Mouse (Mus musculus) heart, embryonic 10.5 days (tissue): ENCODE results near the gene Hoxc10. TPM values are rescaled to one million over a fixed set of nuclear protein-coding genes. Genes with fewer than 3 reads are reported as not detected.

Source experiments
- DNase-seq: peaks from one replicate; pipeline ENCODE4 v3.0.0-alpha.2; 2017; ENCODE audit warnings: low spot score
- H3K27ac ChIP-seq: fragments of 300-500 bp; sonication (generic); 2 replicates; pipeline ENCODE4 v1.5.1; 2016; ENCODE audit warnings: mild to moderate bottlenecking
- H3K27me3 ChIP-seq: fragments of 300-500 bp; sonication (generic); 2 replicates; pipeline ENCODE4 v1.6.1; 2016; ENCODE audit warnings: mild to moderate bottlenecking; ENCODE audit not compliant: poor library complexity, insufficient read depth, severe bottlenecking
- H3K36me3 ChIP-seq: fragments of 300-500 bp; sonication (generic); 2 replicates; pipeline ENCODE4 v1.6.1; 2016; ENCODE audit warnings: mild to moderate bottlenecking, moderate library complexity
- H3K4me1 ChIP-seq: fragments of 300-500 bp; sonication (generic); 2 replicates; pipeline ENCODE4 v1.6.1; 2016; ENCODE audit warnings: mild to moderate bottlenecking
- H3K4me3 ChIP-seq: fragments of 300-500 bp; sonication (generic); 2 replicates; pipeline ENCODE4 v1.5.1; 2016; ENCODE audit warnings: mild to moderate bottlenecking, moderate library complexity
- H3K9me3 ChIP-seq: fragments of 300-500 bp; sonication (generic); 2 replicates; pipeline ENCODE4 v1.6.1; 2016; ENCODE audit warnings: mild to moderate bottlenecking, moderate library complexity
- WGBS: fragments of 180-500 bp; shearing (Covaris S2); methylation state at CpG from one replicate; pipeline ENCODE4 v1.1.7; 2016; 5-methylcytosine and 5-hydroxymethylcytosine counted together
- polyA plus RNA-seq: library from polyadenylated mRNA; unstranded; fragments of >200 nt; fragmentation: Nextera tagmentation; extraction: Ambion mirVana; gene quantifications from 2 replicates; pipeline ENCODE4 v1.2.1, GENCODE M21; 2016

The Hoxc10 gene
- polyA plus RNA-seq, 1 experiment from 2014 or later = 0.62 TPM

- 3% methylated on average over 26 of the region's 26 CpGs for WGBS
Measured at GRCm38 (mm10) chr15:102965003-102965891, 1.3 kb upstream of the Hoxc10 start.

GRCm38 (mm10) chr15:102965892-102966775, 462 bp upstream of the Hoxc10 start:
- DNase-seq = no peak
- 2% methylated on average over 30 of the region's 30 CpGs for WGBS
- Histone ChIP-seq H3K36me3 (no peaks in the 10 kb centered on the region), H3K27ac (no peak overlapping the region), H3K4me3 (peak overlapping the region; percentile 43), H3K9me3 (no peaks in the 10 kb centered on the region), H3K4me1 (no peaks in the 10 kb centered on the region; the same call in 1 of the 2 replicates), H3K27me3 (peaks cover 100% of the 10 kb centered on the region)

More at GRCm38 (mm10) chr15:102965003-102965891, 1.3 kb upstream of the Hoxc10 start:
- DNase-seq = no peak
- H3K27me3 ChIP-seq = peaks cover 100% of the 10 kb centered on the region
- no peaks in the 10 kb centered on the region for H3K9me3 ChIP-seq
- no peaks in the 10 kb centered on the region for H3K36me3 ChIP-seq
- H3K4me3 ChIP-seq = no peak overlapping the region
- no peak overlapping the region for H3K27ac ChIP-seq
- no peaks in the 10 kb centered on the region; the same call in 1 of the 2 replicates for H3K4me1 ChIP-seq

GRCm38 (mm10) chr15:102967312-102967510, 615 bp downstream of the Hoxc10 start, which contains the start of gene Hoxc5:
Gene Hoxc5, plus strand, starts transcription at chr15:102967443.
- no peak for DNase-seq
- peak within 1 kb of the TSS; percentile 43 for H3K4me3 ChIP-seq
- 7% methylated on average over 12 of the region's 12 CpGs for WGBS
- no peaks in the 10 kb centered on the region; the same call in 1 of the 2 replicates for H3K4me1 ChIP-seq
- H3K36me3 ChIP-seq = no peaks in the 10 kb centered on the region
- peaks cover 100% of the 10 kb centered on the region for H3K27me3 ChIP-seq
- no peak within 1 kb of the TSS for H3K27ac ChIP-seq
- H3K9me3 ChIP-seq = no peaks in the 10 kb centered on the region

GRCm38 (mm10) chr15:102967511-102968397, 1.2 kb downstream of the Hoxc10 start:
- no peaks in the 10 kb centered on the region; the same call in 1 of the 2 replicates for H3K4me1 ChIP-seq
- DNase-seq = no peak
- no peak overlapping the region for H3K4me3 ChIP-seq
- H3K27ac ChIP-seq = no peak overlapping the region
- H3K27me3 ChIP-seq = peaks cover 100% of the 10 kb centered on the region
- WGBS = 1% methylated on average over 34 of the region's 34 CpGs
- no peaks in the 10 kb centered on the region for H3K36me3 ChIP-seq
- no peaks in the 10 kb centered on the region for H3K9me3 ChIP-seq

GRCm38 (mm10) chr15:102969296-102969695, 2.7 kb downstream of the Hoxc10 start:
- 24% methylated on average over 1 of the region's 1 CpGs for WGBS
- Histone ChIP-seq H3K36me3 (no peaks in the 10 kb centered on the region), H3K27me3 (peaks cover 100% of the 10 kb centered on the region), H3K4me3 (no peak overlapping the region), H3K27ac (no peak overlapping the region), H3K9me3 (no peaks in the 10 kb centered on the region), H3K4me1 (no peaks in the 10 kb centered on the region; the same call in 1 of the 2 replicates)
- DNase-seq = no peak

GRCm38 (mm10) chr15:102970740-102971139, 4.1 kb downstream of the Hoxc10 start:
- no peak for DNase-seq
- Histone ChIP-seq H3K27me3 (peaks cover 100% of the 10 kb centered on the region), H3K4me1 (no peaks in the 10 kb centered on the region; the same call in 1 of the 2 replicates), H3K27ac (no peak overlapping the region), H3K4me3 (no peak overlapping the region), H3K36me3 (no peaks in the 10 kb centered on the region), H3K9me3 (no peaks in the 10 kb centered on the region)
- 2% methylated on average over 12 of the region's 12 CpGs for WGBS

- no peak overlapping the region for H3K27ac ChIP-seq
Measured at GRCm38 (mm10) chr15:102972254-102972653, 5.7 kb downstream of the Hoxc10 start.

GRCm38 (mm10) chr15:102972753-102973152, 6.2 kb downstream of the Hoxc10 start:
- Histone ChIP-seq H3K4me3 (no peak overlapping the region), H3K27me3 (peaks cover 100% of the 10 kb centered on the region), H3K4me1 (peaks cover 9% of the 10 kb centered on the region), H3K36me3 (no peaks in the 10 kb centered on the region), H3K9me3 (no peaks in the 10 kb centered on the region), H3K27ac (no peak overlapping the region)
- DNase-seq = no peak
- 2% methylated on average over 6 of the region's 6 CpGs for WGBS

More at GRCm38 (mm10) chr15:102972254-102972653, 5.7 kb downstream of the Hoxc10 start:
- no peaks in the 10 kb centered on the region for H3K9me3 ChIP-seq
- peaks cover 100% of the 10 kb centered on the region for H3K27me3 ChIP-seq
- no peaks in the 10 kb centered on the region for H3K36me3 ChIP-seq
- H3K4me1 ChIP-seq = peaks cover 6% of the 10 kb centered on the region
- no peak overlapping the region for H3K4me3 ChIP-seq
- WGBS = 1% methylated on average over 21 of the region's 21 CpGs
- no peak for DNase-seq

- H3K9me3 ChIP-seq = no peaks in the 10 kb centered on the region
Measured at GRCm38 (mm10) chr15:102975034-102975433, 8.4 kb downstream of the Hoxc10 start.

GRCm38 (mm10) chr15:102975688-102976111, 9.1 kb downstream of the Hoxc10 start:
- no peak overlapping the region for H3K27ac ChIP-seq
- H3K27me3 ChIP-seq = peaks cover 100% of the 10 kb centered on the region
- H3K9me3 ChIP-seq = no peaks in the 10 kb centered on the region
- peaks cover 9% of the 10 kb centered on the region for H3K4me1 ChIP-seq
- no peaks in the 10 kb centered on the region for H3K36me3 ChIP-seq
- no peak overlapping the region for H3K4me3 ChIP-seq
- no peak for DNase-seq
- 1% methylated on average over 21 of the region's 21 CpGs for WGBS

More at GRCm38 (mm10) chr15:102975034-102975433, 8.4 kb downstream of the Hoxc10 start:
- H3K27ac ChIP-seq = no peak overlapping the region
- H3K27me3 ChIP-seq = peaks cover 100% of the 10 kb centered on the region
- no peaks in the 10 kb centered on the region for H3K36me3 ChIP-seq
- DNase-seq = no peak
- peaks cover 9% of the 10 kb centered on the region for H3K4me1 ChIP-seq
- 3% methylated on average over 7 of the region's 7 CpGs for WGBS
- no peak overlapping the region for H3K4me3 ChIP-seq

- peaks cover 100% of the 10 kb centered on the region for H3K27me3 ChIP-seq
- no peak within 1 kb of the TSS for H3K27ac ChIP-seq
- H3K36me3 ChIP-seq = no peaks in the 10 kb centered on the region
- no peaks in the 10 kb centered on the region for H3K9me3 ChIP-seq
- 0% methylated on average over 20 of the region's 20 CpGs for WGBS
- H3K4me3 ChIP-seq = peak within 1 kb of the TSS; percentile 41
- H3K4me1 ChIP-seq = peaks cover 9% of the 10 kb centered on the region
- DNase-seq = no peak
Measured at GRCm38 (mm10) chr15:102976171-102976570, 9.6 kb downstream of the Hoxc10 start, which contains the start of gene Hoxc9. Gene Hoxc9, plus strand, starts transcription at chr15:102976439.
